Mouse (Mus musculus) lung, embryonic 15.5 days (tissue): Measurements from ENCODE around the gene Ppp1ca. TPM values are rescaled to one million over a fixed set of nuclear protein-coding genes. Genes with fewer than 3 reads are reported as not detected.
A peak's percentile ranks its signal among the peaks of the same experiment; 100 is the strongest.

ENCODE experiments used
- ATAC-seq: fragments of 200-750 bp; cut with Nextera tagmentation; 2 replicates; pipeline ENCODE4 v1.8.0; 2017; ENCODE audit warnings: moderate number of reproducible peaks, borderline replicate concordance; ENCODE audit not compliant: low FRiP score, low TSS enrichment; ENCODE audit errors: extremely low read depth
- H3K27ac ChIP-seq: fragments of 300-500 bp; sonication (generic); 2 replicates; pipeline ENCODE4 v1.5.1; 2015; ENCODE audit warnings: moderate library complexity, mild to moderate bottlenecking, inconsistent platforms
- H3K27me3 ChIP-seq: fragments of 300-500 bp; sonication (generic); 2 replicates; pipeline ENCODE4 v1.6.1; 2015; ENCODE audit warnings: inconsistent platforms
- H3K36me3 ChIP-seq: fragments of 300-500 bp; sonication (generic); 2 replicates; pipeline ENCODE4 v1.6.1; 2015; ENCODE audit warnings: inconsistent platforms
- H3K4me1 ChIP-seq: fragments of 300-500 bp; sonication (generic); 2 replicates; pipeline ENCODE4 v1.6.1; 2015; ENCODE audit warnings: inconsistent platforms
- H3K4me2 ChIP-seq: fragments of 300-500 bp; sonication (generic); 2 replicates; pipeline ENCODE4 v1.6.1; 2015; ENCODE audit warnings: inconsistent platforms, mild to moderate bottlenecking, moderate library complexity
- H3K4me3 ChIP-seq: fragments of 300-500 bp; sonication (generic); 2 replicates; pipeline ENCODE4 v1.5.1; 2015; ENCODE audit warnings: mild to moderate bottlenecking, inconsistent platforms
- H3K9ac ChIP-seq: fragments of 300-500 bp; sonication (generic); 2 replicates; pipeline ENCODE4 v1.6.1; 2015; ENCODE audit warnings: inconsistent platforms
- H3K9me3 ChIP-seq: fragments of 300-500 bp; sonication (generic); 2 replicates; pipeline ENCODE4 v1.6.1; 2016; ENCODE audit warnings: inconsistent platforms
- WGBS: fragments of 180-500 bp; shearing (Covaris S2); methylation state at CpG from one replicate; pipeline ENCODE4 v1.1.7; 2015; 5-methylcytosine and 5-hydroxymethylcytosine counted together
- polyA plus RNA-seq: library from polyadenylated mRNA; unstranded; fragments of >200 nt; fragmentation: Nextera tagmentation; extraction: Ambion mirVana; gene quantifications from 2 replicates; pipeline ENCODE4 v1.2.1, GENCODE M21; 2015

The Ppp1ca gene
- polyA plus RNA-seq, 1 experiment from 2014 or later, result 974 TPM

- Histone ChIP-seq H3K4me1 (peaks cover 17% of the 10 kb centered on the region), H3K4me3 (no peak overlapping the region), H3K4me2 (no peak overlapping the region), H3K9me3 (no peaks in the 10 kb centered on the region), H3K36me3 (peaks cover 10% of the 10 kb centered on the region), H3K27me3 (peaks cover 6% of the 10 kb centered on the region; the same call in 1 of the 2 replicates), H3K9ac (no peak overlapping the region), H3K27ac (peak overlapping the region; percentile 48; the same call in 1 of the 2 replicates)
- WGBS, result 49% methylated on average over 13 of the region's 13 CpGs
- ATAC-seq, result no peak
Observed at GRCm38 (mm10) chr19:4203604-4204326, 11.9 kb downstream of the Ppp1ca start.

GRCm38 (mm10) chr19:4204889-4205288 lies 13.0 kb downstream of the Ppp1ca start:
- no peak overlapping the region for H3K4me2 ChIP-seq
- peaks cover 17% of the 10 kb centered on the region for H3K4me1 ChIP-seq
- H3K4me3 ChIP-seq, result no peak overlapping the region
- ATAC-seq, result no peak
- H3K9ac ChIP-seq, result no peak overlapping the region
- no peaks in the 10 kb centered on the region for H3K9me3 ChIP-seq
- 0 out of 2 replicates have a peak, but pooled peaks cover 3% of the 10 kb centered on the region for H3K36me3 ChIP-seq
- no peak overlapping the region for H3K27ac ChIP-seq
- 63% methylated on average over 3 of the region's 4 CpGs for WGBS
- H3K27me3 ChIP-seq, result peaks cover 6% of the 10 kb centered on the region; the same call in 1 of the 2 replicates

DNA sequence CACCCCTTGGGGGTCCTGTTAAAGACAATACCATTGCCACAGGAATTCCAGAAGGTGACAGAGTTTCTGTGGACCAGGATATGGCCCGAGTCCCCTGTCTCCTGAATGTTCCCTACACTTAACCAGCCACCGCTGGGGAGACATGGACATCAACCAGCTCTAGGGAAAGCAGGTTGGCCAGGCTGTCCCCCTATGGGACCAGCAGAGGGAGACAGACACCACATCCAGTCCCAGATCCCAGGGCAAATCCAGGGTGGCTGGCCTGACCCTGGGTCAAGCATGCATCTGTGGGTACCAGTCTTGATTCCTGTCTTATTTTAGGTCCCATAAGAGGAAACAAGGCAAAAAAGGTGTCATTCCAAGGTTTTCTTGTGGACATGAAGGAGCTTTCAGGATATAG lies 15.1 kb downstream of the Ppp1ca start:
- Histone ChIP-seq H3K4me3 (no peak overlapping the region), H3K4me2 (no peak overlapping the region), H3K9ac (no peak overlapping the region), H3K4me1 (peaks cover 5% of the 10 kb centered on the region), H3K9me3 (no peaks in the 10 kb centered on the region), H3K36me3 (no peaks in the 10 kb centered on the region), H3K27me3 (peaks cover 6% of the 10 kb centered on the region; the same call in 1 of the 2 replicates), H3K27ac (no peak overlapping the region)
- 0% methylated on average over 2 of the region's 2 CpGs for WGBS
- ATAC-seq, result peak; percentile 44; the same call in 1 of the 2 replicates

DNA sequence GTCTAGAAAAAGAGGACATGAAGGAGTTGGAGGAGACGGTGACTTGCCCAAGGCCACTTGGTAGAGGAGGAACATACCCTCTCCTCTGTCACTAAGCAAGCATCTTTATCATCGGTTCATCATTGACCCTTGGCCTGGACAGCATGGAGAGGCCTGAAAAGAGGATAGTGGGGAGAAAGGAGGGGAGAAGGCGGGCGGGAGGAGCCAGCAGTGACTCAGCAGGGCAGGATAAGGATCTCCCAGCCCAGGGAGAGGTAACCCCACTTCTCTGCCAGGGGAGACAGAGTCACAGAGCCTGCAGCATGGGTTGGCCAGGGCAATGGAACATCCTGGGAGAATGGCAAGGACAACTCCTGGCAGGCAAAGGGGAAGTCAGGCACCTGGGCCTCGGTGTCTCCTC lies 16.7 kb downstream of the Ppp1ca start:
- ATAC-seq, result no peak
- H3K4me3 ChIP-seq, result no peak overlapping the region
- H3K4me1 ChIP-seq, result peaks cover 12% of the 10 kb centered on the region
- no peak overlapping the region for H3K27ac ChIP-seq
- H3K27me3 ChIP-seq, result peaks cover 6% of the 10 kb centered on the region; the same call in 1 of the 2 replicates
- no peak overlapping the region for H3K4me2 ChIP-seq
- no peaks in the 10 kb centered on the region for H3K9me3 ChIP-seq
- no peaks in the 10 kb centered on the region for H3K36me3 ChIP-seq
- no peak overlapping the region for H3K9ac ChIP-seq
- 60% methylated on average over 5 of the region's 5 CpGs for WGBS

DNA sequence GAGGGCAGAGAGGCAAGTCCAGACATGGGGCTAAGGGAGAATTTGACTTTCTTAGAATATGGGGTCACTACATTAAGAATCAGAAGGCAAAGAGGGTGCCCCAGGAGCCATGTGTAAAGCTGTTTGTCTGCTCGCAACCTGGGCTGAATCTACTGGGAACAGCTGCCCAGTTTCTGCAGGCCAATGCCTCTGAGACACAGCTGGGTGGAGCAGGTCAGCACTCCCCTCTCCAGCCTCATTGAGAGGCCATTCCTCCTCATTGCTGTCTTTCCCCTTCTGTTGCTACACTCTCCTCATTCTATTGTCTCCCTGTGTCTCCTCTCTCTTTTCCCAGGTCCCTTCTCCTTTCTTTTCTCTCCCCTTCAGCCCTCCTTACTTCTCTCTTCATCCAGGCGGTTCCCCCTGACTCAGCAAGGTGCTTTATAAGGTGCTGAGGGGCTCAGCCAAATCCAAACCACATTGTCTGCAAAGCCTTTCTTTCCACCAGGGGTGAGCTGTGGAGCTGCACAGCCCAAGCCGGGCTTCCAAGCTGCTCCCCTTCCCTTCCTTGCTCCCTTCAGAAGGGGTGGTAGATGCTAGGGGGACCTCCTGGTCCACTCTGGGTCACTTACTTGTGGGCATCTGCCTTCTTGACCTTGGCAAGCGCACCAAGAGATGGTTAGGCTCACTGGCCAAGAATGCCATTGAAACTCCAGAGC lies 20.2 kb downstream of the Ppp1ca start:
- Histone ChIP-seq H3K4me2 (no peak overlapping the region), H3K9ac (no peak overlapping the region), H3K27ac (no peak overlapping the region), H3K4me1 (peaks cover 35% of the 10 kb centered on the region), H3K9me3 (no peaks in the 10 kb centered on the region), H3K27me3 (no peaks in the 10 kb centered on the region), H3K36me3 (no peaks in the 10 kb centered on the region), H3K4me3 (no peak overlapping the region)
- ATAC-seq, result no peak
- WGBS, result 42% methylated on average over 4 of the region's 4 CpGs

- H3K4me1 ChIP-seq, result peaks cover 47% of the 10 kb centered on the region
- H3K36me3 ChIP-seq, result no peaks in the 10 kb centered on the region
- H3K4me3 ChIP-seq, result peak overlapping the region; percentile 83
- WGBS, result 14% methylated on average over 9 of the region's 9 CpGs
- no peaks in the 10 kb centered on the region for H3K27me3 ChIP-seq
- no peak for ATAC-seq
- H3K9ac ChIP-seq, result no peak overlapping the region; the same call in 1 of the 2 replicates
- H3K27ac ChIP-seq, result peak overlapping the region; percentile 93
- H3K4me2 ChIP-seq, result peak overlapping the region; percentile 99
- H3K9me3 ChIP-seq, result no peaks in the 10 kb centered on the region
Observed at GRCm38 (mm10) chr19:4213524-4213974, 21.7 kb downstream of the Ppp1ca start.

- Histone ChIP-seq H3K27ac (peak within 1 kb of the TSS; percentile 93), H3K4me1 (peaks cover 47% of the 10 kb centered on the region), H3K9me3 (no peaks in the 10 kb centered on the region), H3K27me3 (no peaks in the 10 kb centered on the region), H3K4me2 (peak within 1 kb of the TSS; percentile 99), H3K9ac (peak within 1 kb of the TSS; percentile 97), H3K36me3 (no peaks in the 10 kb centered on the region), H3K4me3 (peak within 1 kb of the TSS; percentile 83)
- peak; percentile 60 for ATAC-seq
- WGBS, result under 1% methylated on average over 40 of the region's 49 CpGs
Observed at GRCm38 (mm10) chr19:4214071-4214770, 22.4 kb downstream of the Ppp1ca start, which contains the start of the genes Clcf1 and AC109138.7. Gene Clcf1 (plus strand): TSS chr19:4214238. Gene AC109138.7 (plus strand): TSS chr19:4214357.

- H3K9ac ChIP-seq, result peak overlapping the region; percentile 97
- H3K4me3 ChIP-seq, result peak overlapping the region; percentile 83
- no peaks in the 10 kb centered on the region for H3K36me3 ChIP-seq
- H3K27ac ChIP-seq, result peak overlapping the region; percentile 93
- peak; percentile 53 for ATAC-seq
- H3K27me3 ChIP-seq, result no peaks in the 10 kb centered on the region
- H3K4me1 ChIP-seq, result peaks cover 53% of the 10 kb centered on the region
- peak overlapping the region; percentile 99 for H3K4me2 ChIP-seq
- whole genome bisulfite sequencing, result 0% methylated on average over 40 of the region's 81 CpGs
- H3K9me3 ChIP-seq, result no peaks in the 10 kb centered on the region
Observed at GRCm38 (mm10) chr19:4214771-4215450, 23.0 kb downstream of the Ppp1ca start.

- Histone ChIP-seq H3K4me2 (peak overlapping the region; percentile 99), H3K9ac (peak overlapping the region; percentile 97), H3K27ac (peak overlapping the region; percentile 93), H3K27me3 (no peaks in the 10 kb centered on the region), H3K4me3 (peak overlapping the region; percentile 83), H3K4me1 (peaks cover 59% of the 10 kb centered on the region), H3K36me3 (no peaks in the 10 kb centered on the region), H3K9me3 (no peaks in the 10 kb centered on the region)
- no peak for ATAC-seq
- under 1% methylated on average over 18 of the region's 21 CpGs for WGBS
Observed at GRCm38 (mm10) chr19:4215451-4215840, 23.6 kb downstream of the Ppp1ca start.

DNA sequence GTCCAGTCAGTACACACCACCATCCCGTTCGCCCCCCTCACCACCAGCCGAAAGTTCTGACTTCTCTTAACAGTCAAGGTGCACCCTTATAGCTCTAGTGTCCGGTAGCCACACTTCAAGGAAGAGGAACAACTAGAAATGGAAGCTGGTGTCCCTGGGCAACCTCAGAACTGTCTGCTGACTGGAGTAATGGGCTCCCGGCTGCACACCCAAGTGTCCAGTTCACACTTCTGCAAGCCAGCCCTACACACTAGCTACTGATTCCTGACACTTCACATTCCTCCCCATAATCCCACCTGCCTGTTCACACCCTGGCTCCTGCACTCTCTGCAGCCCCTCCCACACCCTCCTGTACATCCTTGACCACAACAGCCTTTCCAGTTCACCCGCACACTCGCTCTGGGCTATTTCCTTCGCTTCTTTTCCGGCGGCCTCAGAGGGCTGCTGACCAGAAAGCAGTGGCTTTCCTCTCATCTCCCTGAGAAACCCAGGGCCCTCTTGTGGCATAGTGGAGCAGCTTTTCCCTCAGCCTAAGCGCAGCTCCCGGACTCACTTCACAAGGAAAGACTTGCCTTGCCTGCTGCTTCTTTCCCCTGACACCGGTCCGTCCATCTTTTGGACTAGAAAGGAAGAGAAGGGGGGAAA lies 24.3 kb downstream of the Ppp1ca start:
- Histone ChIP-seq H3K27me3 (no peaks in the 10 kb centered on the region), H3K9me3 (no peaks in the 10 kb centered on the region), H3K4me3 (peak overlapping the region; percentile 83; the same call in 1 of the 2 replicates), H3K36me3 (no peaks in the 10 kb centered on the region), H3K9ac (0 out of 2 replicates have a peak overlapping the region, but pooled peaks have one; percentile 5), H3K27ac (peak overlapping the region; percentile 81), H3K4me2 (peak overlapping the region; percentile 99), H3K4me1 (peaks cover 66% of the 10 kb centered on the region)
- no peak for ATAC-seq
- WGBS, result 9% methylated on average over 14 of the region's 14 CpGs
